Mouse (Mus musculus): ENCODE results near the gene Gm29644. TPM values are rescaled to one million over a fixed set of nuclear protein-coding genes. Genes with fewer than 3 reads are reported as not detected.
"Not testable (repeated sequence)": the region's sequence is repeated elsewhere in the genome, so short reads cannot be mapped to it uniquely, and the experiment has no call there.

Gm29644 gene
- polyA plus RNA-seq (2015; fragmentation: Nextera tagmentation; extraction: Ambion mirVana): not detected in 2 replicates

GRCm38 (mm10) chrY:70303187-70303586 is at the start of gene Gm29644, which contains the start of gene Gm29423:
TSS of gene Gm29644 (minus strand) at chrY:70303343.
TSS of gene Gm29423 (minus strand) at chrY:70303287.
- no CpG with 5 or more reads among the region's 2 CpGs for WGBS
- not testable (repeated sequence) for H3K4me1 ChIP-seq; H3K9ac ChIP-seq; H3K27ac ChIP-seq; H3K9me3 ChIP-seq; H3K36me3 ChIP-seq; H3K4me3 ChIP-seq; H3K4me2 ChIP-seq; ATAC-seq (ENCODE audit: borderline replicate concordance, extremely low read depth, low FRiP score, low TSS enrichment); H3K27me3 ChIP-seq

- not testable (repeated sequence) for ATAC-seq (ENCODE audit: borderline replicate concordance, extremely low read depth, low FRiP score, low TSS enrichment); H3K4me1 ChIP-seq; H3K36me3 ChIP-seq; H3K27me3 ChIP-seq; H3K4me2 ChIP-seq; H3K9me3 ChIP-seq; H3K27ac ChIP-seq; H3K4me3 ChIP-seq; H3K9ac ChIP-seq
- WGBS: no CpG with 5 or more reads among the region's 4 CpGs
Observed at GRCm38 (mm10) chrY:70273542-70273941, 29.6 kb downstream of the Gm29644 start, which contains the start of gene Gm21118. TSS of gene Gm21118 (minus strand) at chrY:70273642.

Other genes starting within 250 kb of the Gm29644 start
- gene Gm21118, start 29.7 kb downstream of the Gm29644 start, polyA plus RNA-seq (2015; fragmentation: Nextera tagmentation; extraction: Ambion mirVana): not detected in 2 replicates
- gene Gm29423, start 56 bp downstream of the Gm29644 start, polyA plus RNA-seq (2015; fragmentation: Nextera tagmentation; extraction: Ambion mirVana): not detected in 2 replicates
- gene Gm20888, start 138.5 kb upstream of the Gm29644 start, polyA plus RNA-seq (2015; fragmentation: Nextera tagmentation; extraction: Ambion mirVana): not detected in 2 replicates

Measured in lung, embryonic 15.5 days (tissue).